Mouse (Mus musculus): Measurements from ENCODE around the gene Usp32. TPM values are rescaled to one million over a fixed set of nuclear protein-coding genes. Genes with fewer than 3 reads are reported as not detected.
A peak's percentile ranks its signal among the peaks of the same experiment; 100 is the strongest.

Usp32 gene
- polyA plus RNA-seq, 2 experiments, result 14.4 to 25.6 TPM

GRCm38 (mm10) chr11:84979351-84979750, 160.6 kb downstream of the Usp32 start:
- Histone ChIP-seq H3K36me3 (replicated peaks; ENCODE audit: control insufficient read depth, insufficient read depth, low read depth) (peaks cover 8% of the 10 kb centered on the region), H3K27ac (no peak overlapping the region), H3K4me1 (replicated peaks; ENCODE audit: control insufficient read depth in 2 of 2, insufficient read depth in 2 of 2, low read length in 1 of 2) (no peaks in the 10 kb centered on the region), H3K9ac (replicated peaks) (no peak overlapping the region), H3K9me3 (ENCODE audit: control insufficient read depth, low read length) (no peaks in the 10 kb centered on the region), H3K4me3 (ENCODE audit: insufficient read depth in 1 of 2, low read depth in 2 of 2, low read length in 2 of 2) (no peak overlapping the region), H3K27me3 (ENCODE audit: control insufficient read depth, insufficient read depth, low read length) (no peaks in the 10 kb centered on the region), H3K4me2 (ENCODE audit: low read depth) (no peak overlapping the region)
- 8% methylated on average over 1 of the region's 1 CpGs for WGBS (ENCODE audit: insufficient replicate concordance)
- ATAC-seq (ENCODE audit: insufficient read depth), result no peak
- no peak for DNase-seq (ENCODE audit: low read depth in 3 of 3, low spot score in 3 of 3)
- TF ChIP-seq CTCF (IDR thresholded peaks at IDR 0.05; ENCODE audit: low read depth) (no peak), EP300 (IDR thresholded peaks at IDR 0.05; ENCODE audit: low read depth) (no peak)

DNA sequence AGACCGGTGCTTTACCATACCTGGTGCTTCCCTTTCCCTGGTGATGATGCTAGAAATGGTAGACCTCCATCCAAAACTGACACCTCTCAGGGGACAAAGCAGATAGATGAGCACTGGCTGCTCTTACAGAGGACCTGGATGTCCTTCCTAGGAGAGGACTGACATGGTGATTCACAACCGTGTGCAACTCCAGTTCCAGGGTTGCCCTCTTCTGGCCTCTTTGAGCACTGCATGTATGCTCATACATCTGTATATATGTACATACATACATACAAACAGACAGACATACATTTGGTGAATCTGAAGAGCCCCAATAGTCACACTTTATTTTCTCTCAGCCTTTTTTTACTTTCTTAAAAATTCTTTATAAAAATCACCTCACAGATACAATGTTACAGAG, 161.8 kb downstream of the Usp32 start:
- 50% methylated on average over 2 of the region's 2 CpGs for WGBS (ENCODE audit: insufficient replicate concordance)
- H3K4me2 ChIP-seq (ENCODE audit: low read depth), result no peak overlapping the region
- H3K9me3 ChIP-seq (ENCODE audit: control insufficient read depth, low read length), result no peaks in the 10 kb centered on the region
- no peak overlapping the region for H3K9ac ChIP-seq (replicated peaks)
- DNase-seq (ENCODE audit: low read depth in 3 of 3, low spot score in 3 of 3) (peak; percentile 10 to 14 (median 12)), ATAC-seq (ENCODE audit: insufficient read depth) (no peak)
- H3K27me3 ChIP-seq (ENCODE audit: control insufficient read depth, insufficient read depth, low read length), result no peaks in the 10 kb centered on the region
- H3K4me3 ChIP-seq (ENCODE audit: insufficient read depth in 1 of 2, low read depth in 2 of 2, low read length in 2 of 2), result no peak overlapping the region
- H3K4me1 ChIP-seq (replicated peaks; ENCODE audit: control insufficient read depth in 2 of 2, insufficient read depth in 2 of 2, low read length in 1 of 2), result no peaks in the 10 kb centered on the region
- TF ChIP-seq EP300 (IDR thresholded peaks at IDR 0.05; ENCODE audit: low read depth) (no peak), CTCF (IDR thresholded peaks at IDR 0.05; ENCODE audit: low read depth) (peak; percentile 73)
- H3K27ac ChIP-seq, result no peak overlapping the region
- no peaks in the 10 kb centered on the region for H3K36me3 ChIP-seq (replicated peaks; ENCODE audit: control insufficient read depth, insufficient read depth, low read depth)

- no peak overlapping the region for H3K4me2 ChIP-seq (ENCODE audit: low read depth)
- TF ChIP-seq CTCF (IDR thresholded peaks at IDR 0.05; ENCODE audit: low read depth), result no peak
- no peak for TF ChIP-seq EP300 (IDR thresholded peaks at IDR 0.05; ENCODE audit: low read depth)
- no peaks in the 10 kb centered on the region for H3K36me3 ChIP-seq (replicated peaks; ENCODE audit: control insufficient read depth, insufficient read depth, low read depth)
- no peak overlapping the region for H3K27ac ChIP-seq
- no peak overlapping the region for H3K9ac ChIP-seq (replicated peaks)
- no peak overlapping the region for H3K4me3 ChIP-seq (ENCODE audit: insufficient read depth in 1 of 2, low read depth in 2 of 2, low read length in 2 of 2)
- no peaks in the 10 kb centered on the region for H3K27me3 ChIP-seq (ENCODE audit: control insufficient read depth, insufficient read depth, low read length)
- ATAC-seq (ENCODE audit: insufficient read depth) (no peak), DNase-seq (ENCODE audit: low read depth in 3 of 3, low spot score in 3 of 3) (no peak)
- no peaks in the 10 kb centered on the region for H3K4me1 ChIP-seq (replicated peaks; ENCODE audit: control insufficient read depth in 2 of 2, insufficient read depth in 2 of 2, low read length in 1 of 2)
- 56% methylated on average over 3 of the region's 3 CpGs for WGBS (ENCODE audit: insufficient replicate concordance)
- H3K9me3 ChIP-seq (ENCODE audit: control insufficient read depth, low read length), result no peaks in the 10 kb centered on the region
Measured at GRCm38 (mm10) chr11:84977385-84977952, 162.5 kb downstream of the Usp32 start.

GRCm38 (mm10) chr11:84976706-84977105, 163.3 kb downstream of the Usp32 start:
- Histone ChIP-seq H3K4me3 (ENCODE audit: insufficient read depth in 1 of 2, low read depth in 2 of 2, low read length in 2 of 2) (no peak overlapping the region), H3K36me3 (replicated peaks; ENCODE audit: control insufficient read depth, insufficient read depth, low read depth) (no peaks in the 10 kb centered on the region), H3K27ac (no peak overlapping the region), H3K4me1 (replicated peaks; ENCODE audit: control insufficient read depth in 2 of 2, insufficient read depth in 2 of 2, low read length in 1 of 2) (no peaks in the 10 kb centered on the region), H3K27me3 (ENCODE audit: control insufficient read depth, insufficient read depth, low read length) (no peaks in the 10 kb centered on the region), H3K9ac (replicated peaks) (no peak overlapping the region), H3K4me2 (ENCODE audit: low read depth) (no peak overlapping the region), H3K9me3 (ENCODE audit: control insufficient read depth, low read length) (no peaks in the 10 kb centered on the region)
- WGBS (ENCODE audit: insufficient replicate concordance), result 75% methylated on average over 3 of the region's 3 CpGs
- DNase-seq (ENCODE audit: low read depth in 3 of 3, low spot score in 3 of 3), result no peak
- ATAC-seq (ENCODE audit: insufficient read depth), result no peak
- TF ChIP-seq CTCF (IDR thresholded peaks at IDR 0.05; ENCODE audit: low read depth) (no peak), EP300 (IDR thresholded peaks at IDR 0.05; ENCODE audit: low read depth) (no peak)

DNA sequence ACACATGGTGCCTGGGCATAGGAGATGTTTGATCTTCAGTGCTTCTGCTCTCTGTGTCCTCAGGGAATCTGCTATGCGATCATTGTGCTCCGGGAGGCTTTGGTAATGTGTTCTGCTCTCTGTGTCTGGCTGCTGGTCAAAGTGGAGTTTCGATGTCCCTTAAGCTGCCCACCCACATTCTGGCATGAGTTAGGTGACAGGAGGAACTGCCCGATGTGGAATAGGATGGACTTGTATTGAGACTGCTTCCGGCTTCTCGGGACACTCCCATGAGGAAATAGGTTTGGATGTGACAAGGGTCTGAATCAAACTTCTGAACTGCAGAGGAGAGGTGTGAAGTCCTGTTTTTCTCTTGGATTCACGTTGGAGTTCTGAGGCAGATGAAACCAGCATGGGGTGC, 165.4 kb downstream of the Usp32 start:
- WGBS (ENCODE audit: insufficient replicate concordance), result 62% methylated on average over 7 of the region's 7 CpGs
- no peak for ATAC-seq (ENCODE audit: insufficient read depth)
- Histone ChIP-seq H3K27me3 (ENCODE audit: control insufficient read depth, insufficient read depth, low read length) (no peaks in the 10 kb centered on the region), H3K36me3 (replicated peaks; ENCODE audit: control insufficient read depth, insufficient read depth, low read depth) (no peaks in the 10 kb centered on the region), H3K9ac (replicated peaks) (no peak overlapping the region), H3K27ac (no peak overlapping the region), H3K4me3 (ENCODE audit: insufficient read depth in 1 of 2, low read depth in 2 of 2, low read length in 2 of 2) (no peak overlapping the region), H3K9me3 (ENCODE audit: control insufficient read depth, low read length) (no peaks in the 10 kb centered on the region), H3K4me2 (ENCODE audit: low read depth) (no peak overlapping the region), H3K4me1 (replicated peaks; ENCODE audit: control insufficient read depth in 2 of 2, insufficient read depth in 2 of 2, low read length in 1 of 2) (no peaks in the 10 kb centered on the region)
- TF ChIP-seq EP300 (IDR thresholded peaks at IDR 0.05; ENCODE audit: low read depth) (no peak), CTCF (IDR thresholded peaks at IDR 0.05; ENCODE audit: low read depth) (no peak)
- no peak for DNase-seq (ENCODE audit: low read depth in 3 of 3, low spot score in 3 of 3)

Measured in liver, embryonic 14.5 days (tissue).